Comparison of ENCODE assay signal across 13 mouse cellular contexts in genomic region chr11:40395331-40395730, GRCm38 (mm10).
A peak's percentile ranks its signal among the peaks of the same experiment; 100 is the strongest.
DNase-seq lines count a peak whose midpoint lies in the region; ATAC-seq lines count a peak whose summit lies in the region.
"Had no signal": no experiment of that assay in that cellular context is flagged by ENCODE, and none has a peak within 500 bp of the region (broad histone marks: within the 10 kb centered on the region; RNA-seq: fewer than 3 reads in every experiment).

No protein-coding gene starts in this region.

- DNase-seq in cerebellum, postnatal 10 days, result peak; percentile 17 to 30
- DNase-seq in cerebellum, adult 11-12 months, result no peak
- DNase-seq in midbrain, embryonic 10.5 days (ENCODE audit: low spot score), result no peak
- no peak for DNase-seq in midbrain, embryonic 11.5 days (ENCODE audit: low spot score, missing footprints)
- peak; percentile 12 to 14 for DNase-seq in left cerebral cortex, postnatal 36 days (ENCODE audit: low spot score in 2 of 2)
- no peak for DNase-seq in T-cell, adult 2 months (ENCODE audit: low spot score)
- DNase-seq in urinary bladder, postnatal 25 days (ENCODE audit: low spot score), result no peak
- DNase-seq: adrenal gland, adult 8-10 months; lung, postnatal 36 days had no signal

- no peaks in the 10 kb centered on the region for H3K36me3 ChIP-seq in midbrain, embryonic 10.5 days
- no peaks in the 10 kb centered on the region for H3K36me3 ChIP-seq in midbrain, embryonic 11.5 days (ENCODE audit: control insufficient read depth, insufficient read depth, low read length)
- no peaks in the 10 kb centered on the region for H3K36me3 ChIP-seq in neural tube, embryonic 14.5 days (ENCODE audit: control insufficient read depth, insufficient read depth, low read length)
- H3K36me3 ChIP-seq: G1E; heart, embryonic 13.5 days; intestine, embryonic 15.5 days had no signal

- WGBS in midbrain, embryonic 10.5 days, result 81% methylated on average over 11 of the region's 11 CpGs
- 75% methylated on average over 11 of the region's 11 CpGs for WGBS in midbrain, embryonic 11.5 days
- 44% methylated on average over 11 of the region's 11 CpGs for WGBS in neural tube, embryonic 14.5 days

- H3K9me3 ChIP-seq in midbrain, embryonic 10.5 days (replicated peaks), result no peaks in the 10 kb centered on the region
- no peaks in the 10 kb centered on the region for H3K9me3 ChIP-seq in midbrain, embryonic 11.5 days (ENCODE audit: control insufficient read depth, low read length)
- H3K9me3 ChIP-seq in neural tube, embryonic 14.5 days (ENCODE audit: control insufficient read depth, low read length), result no peaks in the 10 kb centered on the region
- H3K9me3 ChIP-seq: G1E; heart, embryonic 13.5 days; intestine, embryonic 15.5 days had no signal

- no peak overlapping the region for H3K4me2 ChIP-seq in midbrain, embryonic 11.5 days
- H3K4me2 ChIP-seq in neural tube, embryonic 14.5 days (ENCODE audit: low read depth, low read length), result peak overlapping the region; percentile 27
- H3K4me2 ChIP-seq: heart, embryonic 13.5 days; intestine, embryonic 15.5 days had no signal

- H3K4me1 ChIP-seq in midbrain, embryonic 10.5 days, result peaks cover 9% of the 10 kb centered on the region
- H3K4me1 ChIP-seq in midbrain, embryonic 11.5 days (ENCODE audit: control insufficient read depth, insufficient read depth, low read length), result no peaks in the 10 kb centered on the region
- peaks cover 16% of the 10 kb centered on the region; the same call in 1 of the 2 replicates for H3K4me1 ChIP-seq in neural tube, embryonic 14.5 days (ENCODE audit: control insufficient read depth, insufficient read depth, low read length)
- H3K4me1 ChIP-seq: heart, embryonic 13.5 days; intestine, embryonic 15.5 days had no signal

- no peak for ATAC-seq in midbrain, embryonic 11.5 days (ENCODE audit: low FRiP score)
- ATAC-seq in neural tube, embryonic 14.5 days (ENCODE audit: low read depth), result peak; percentile 61; the same call in 1 of the 2 replicates
- ATAC-seq: intestine, embryonic 15.5 days had no signal

- H3K27me3 ChIP-seq in midbrain, embryonic 10.5 days (ENCODE audit: low read depth, poor library complexity, severe bottlenecking), result no peaks in the 10 kb centered on the region
- no peaks in the 10 kb centered on the region for H3K27me3 ChIP-seq in midbrain, embryonic 11.5 days (ENCODE audit: control insufficient read depth, insufficient read depth, low read length)
- no peaks in the 10 kb centered on the region for H3K27me3 ChIP-seq in neural tube, embryonic 14.5 days (ENCODE audit: control insufficient read depth, insufficient read depth, low read length)
- H3K27me3 ChIP-seq: heart, embryonic 13.5 days; intestine, embryonic 15.5 days had no signal

- intact Hi-C loops in left cerebral cortex, postnatal 36 days (cut with DNase I), result no loop called here

- peak overlapping the region; percentile 55; the same call in 1 of the 2 replicates for H3K27ac ChIP-seq in midbrain, embryonic 10.5 days (replicated peaks)
- H3K27ac ChIP-seq in midbrain, embryonic 11.5 days (ENCODE audit: low read depth, low read length), result no peak overlapping the region
- H3K27ac ChIP-seq in neural tube, embryonic 14.5 days (ENCODE audit: low read depth, low read length), result peak overlapping the region; percentile 85
- H3K27ac ChIP-seq: heart, embryonic 13.5 days; intestine, embryonic 15.5 days had no signal

- no peak overlapping the region for H3K9ac ChIP-seq in midbrain, embryonic 11.5 days (ENCODE audit: low read length)
- no peak overlapping the region; the same call in 1 of the 2 replicates for H3K9ac ChIP-seq in neural tube, embryonic 14.5 days (replicated peaks; ENCODE audit: low read depth, low read length)
- H3K9ac ChIP-seq: heart, embryonic 13.5 days; intestine, embryonic 15.5 days had no signal

- no peak overlapping the region for H3K4me3 ChIP-seq in midbrain, embryonic 10.5 days
- no peak overlapping the region for H3K4me3 ChIP-seq in midbrain, embryonic 11.5 days (ENCODE audit: low read depth, low read length)
- no peak overlapping the region for H3K4me3 ChIP-seq in neural tube, embryonic 14.5 days (ENCODE audit: low read depth, low read length)
- H3K4me3 ChIP-seq: heart, embryonic 13.5 days; intestine, embryonic 15.5 days had no signal

Comparison
In these comparisons a context has a peak if more than half of its experiments do, and no peak if none do; other contexts are left out.
1. DNase-seq: peak in cerebellum, postnatal 10 days (2 of 2) and left cerebral cortex, postnatal 36 days (2 of 2); none in cerebellum, adult 11-12 months (single experiment), midbrain, embryonic 10.5 days (single experiment), midbrain, embryonic 11.5 days (single experiment), T-cell, adult 2 months (single experiment) and urinary bladder, postnatal 25 days (single experiment).